In genomic region chr16:11284881-11285280, GRCm38 (mm10) we compare ENCODE assay signal across 20 mouse cellular contexts. TPM values are rescaled to one million over a fixed set of nuclear protein-coding genes. Genes with fewer than 3 reads are reported as not detected.
"Had no signal": no experiment of that assay in that cellular context is flagged by ENCODE, and none has a peak within 500 bp of the region (broad histone marks: within the 10 kb centered on the region; RNA-seq: fewer than 3 reads in every experiment).

No protein-coding gene starts in this region.

- H3K9ac ChIP-seq: liver, postnatal 0 days; lung, embryonic 15.5 days; midbrain, embryonic 12.5 days; neural tube, embryonic 12.5 days; stomach, embryonic 15.5 days had no signal

- H3K4me1 ChIP-seq: lung, embryonic 15.5 days; midbrain, embryonic 10.5 days; midbrain, embryonic 12.5 days; neural tube, embryonic 12.5 days; stomach, embryonic 15.5 days had no signal

- DNase-seq: liver, postnatal 0 days; lung, adult 2 months; lung, postnatal 14 days; lung, postnatal 36 days; midbrain, embryonic 14.5 days; right cerebral cortex, postnatal 14 days; thymus, adult 2 months; thymus, postnatal 25 days; thymus, postnatal 4 days had no signal

- ATAC-seq: liver, postnatal 0 days; lung, postnatal 0 days; midbrain, embryonic 16.5 days had no signal

- H3K9me3 ChIP-seq: lung, embryonic 15.5 days; stomach, embryonic 15.5 days had no signal

- H3K4me2 ChIP-seq: lung, embryonic 15.5 days; midbrain, embryonic 12.5 days; neural tube, embryonic 12.5 days; stomach, embryonic 15.5 days had no signal

- H3K36me3 ChIP-seq: lung, embryonic 15.5 days; midbrain, embryonic 10.5 days; midbrain, embryonic 12.5 days; neural tube, embryonic 12.5 days; stomach, embryonic 15.5 days had no signal

- H3K27me3 ChIP-seq: lung, embryonic 15.5 days; midbrain, embryonic 12.5 days; neural tube, embryonic 12.5 days; stomach, embryonic 15.5 days had no signal

- H3K4me3 ChIP-seq: lung, embryonic 15.5 days; midbrain, embryonic 10.5 days; midbrain, embryonic 12.5 days; neural tube, embryonic 12.5 days; stomach, embryonic 15.5 days had no signal

- H3K27ac ChIP-seq: lung, embryonic 15.5 days; macrophage; midbrain, embryonic 10.5 days; midbrain, embryonic 12.5 days; neural tube, embryonic 12.5 days; stomach, embryonic 15.5 days; stomach, postnatal 0 days had no signal

RNA-seq across cellular contexts. Expression of gene Tnfrsf17, which starts 28.7 kb away (rescaled TPM):
- polyA plus RNA-seq: liver, postnatal 0 days; lung, embryonic 15.5 days; lung, postnatal 0 days; macrophage; midbrain, embryonic 12.5 days; midbrain, embryonic 14.5 days; midbrain, embryonic 16.5 days; neural tube, embryonic 12.5 days; neural tube, embryonic 14.5 days; stomach, embryonic 15.5 days; testis, adult 2 months had no signal
